Mouse (Mus musculus): ENCODE data around the gene Srebf2. TPM values are rescaled to one million over a fixed set of nuclear protein-coding genes. Genes with fewer than 3 reads are reported as not detected.

The Srebf2 gene
- total RNA-seq, 2 experiments from 2014 or later = 9.0 to 11.2 TPM

- no peak for ATAC-seq (replicated peaks; ENCODE audit: low FRiP score, poor library complexity, severe bottlenecking)
Measured at GRCm38 (mm10) chr15:82175091-82175490, 28.1 kb downstream of the Srebf2 start.

GRCm38 (mm10) chr15:82177743-82178290 is 30.8 kb downstream of the Srebf2 start:
- ATAC-seq (replicated peaks; ENCODE audit: low FRiP score, poor library complexity, severe bottlenecking) = no peak

- ATAC-seq (replicated peaks; ENCODE audit: low FRiP score, poor library complexity, severe bottlenecking) = peak; percentile 40
Measured at GRCm38 (mm10) chr15:82181131-82181530, 34.1 kb downstream of the Srebf2 start.

- no peak for ATAC-seq (replicated peaks; ENCODE audit: low FRiP score, poor library complexity, severe bottlenecking)
Measured at GRCm38 (mm10) chr15:82182311-82182710, 35.3 kb downstream of the Srebf2 start.

- ATAC-seq (replicated peaks; ENCODE audit: low FRiP score, poor library complexity, severe bottlenecking) = no peak
Measured at GRCm38 (mm10) chr15:82183596-82183995, 36.6 kb downstream of the Srebf2 start.

GRCm38 (mm10) chr15:82184183-82184582 is 37.2 kb downstream of the Srebf2 start:
- peak; percentile 83 for ATAC-seq (replicated peaks; ENCODE audit: low FRiP score, poor library complexity, severe bottlenecking)

GRCm38 (mm10) chr15:82184656-82185055 is 37.7 kb downstream of the Srebf2 start:
- ATAC-seq (replicated peaks; ENCODE audit: low FRiP score, poor library complexity, severe bottlenecking) = 0 out of 2 replicates have a peak, but pooled peaks have one; percentile 4

- no peak for ATAC-seq (replicated peaks; ENCODE audit: low FRiP score, poor library complexity, severe bottlenecking)
Measured at GRCm38 (mm10) chr15:82185062-82185783, 38.2 kb downstream of the Srebf2 start.

- peak; percentile 46 for ATAC-seq (replicated peaks; ENCODE audit: low FRiP score, poor library complexity, severe bottlenecking)
Measured at GRCm38 (mm10) chr15:82186131-82186530, 39.1 kb downstream of the Srebf2 start.

GRCm38 (mm10) chr15:82186931-82187330 is 40.0 kb downstream of the Srebf2 start:
- peak; percentile 23 for ATAC-seq (replicated peaks; ENCODE audit: low FRiP score, poor library complexity, severe bottlenecking)

GRCm38 (mm10) chr15:82187401-82187800 is 40.4 kb downstream of the Srebf2 start:
- no peak for ATAC-seq (replicated peaks; ENCODE audit: low FRiP score, poor library complexity, severe bottlenecking)

- ATAC-seq (replicated peaks; ENCODE audit: low FRiP score, poor library complexity, severe bottlenecking) = no peak
Measured at GRCm38 (mm10) chr15:82187924-82188323, 40.9 kb downstream of the Srebf2 start.

- ATAC-seq (replicated peaks; ENCODE audit: low FRiP score, poor library complexity, severe bottlenecking) = no peak
Measured at GRCm38 (mm10) chr15:82188481-82189240, 41.7 kb downstream of the Srebf2 start.

GRCm38 (mm10) chr15:82192617-82193016 is 45.6 kb downstream of the Srebf2 start:
- no peak for ATAC-seq (replicated peaks; ENCODE audit: low FRiP score, poor library complexity, severe bottlenecking)

GRCm38 (mm10) chr15:82196300-82196699 is 49.3 kb downstream of the Srebf2 start:
- no peak for ATAC-seq (replicated peaks; ENCODE audit: low FRiP score, poor library complexity, severe bottlenecking)

GRCm38 (mm10) chr15:82197246-82197750 is 50.3 kb downstream of the Srebf2 start:
- no peak for ATAC-seq (replicated peaks; ENCODE audit: low FRiP score, poor library complexity, severe bottlenecking)

GRCm38 (mm10) chr15:82197937-82198336 is 51.0 kb downstream of the Srebf2 start:
- no peak for ATAC-seq (replicated peaks; ENCODE audit: low FRiP score, poor library complexity, severe bottlenecking)

- ATAC-seq (replicated peaks; ENCODE audit: low FRiP score, poor library complexity, severe bottlenecking) = no peak
Measured at GRCm38 (mm10) chr15:82198342-82198741, 51.4 kb downstream of the Srebf2 start.

GRCm38 (mm10) chr15:82199546-82199945 is 52.6 kb downstream of the Srebf2 start:
- ATAC-seq (replicated peaks; ENCODE audit: low FRiP score, poor library complexity, severe bottlenecking) = no peak

GRCm38 (mm10) chr15:82202086-82202485 is 55.1 kb downstream of the Srebf2 start:
- ATAC-seq (replicated peaks; ENCODE audit: low FRiP score, poor library complexity, severe bottlenecking) = no peak

GRCm38 (mm10) chr15:82203090-82203489 is 56.1 kb downstream of the Srebf2 start:
- no peak for ATAC-seq (replicated peaks; ENCODE audit: low FRiP score, poor library complexity, severe bottlenecking)

All from erythroblast, adult 5-6 weeks (primary cell).